Mouse (Mus musculus) liver, adult 2 months (tissue): ENCODE measurements around the gene Pnpla2. TPM values are rescaled to one million over a fixed set of nuclear protein-coding genes. Genes with fewer than 3 reads are reported as not detected.

Experiments
- DNase-seq: peaks from one replicate; pipeline ENCODE4 v3.0.0-alpha.2; 2011; ENCODE audit warnings: low read depth, low spot score; ENCODE audit errors: extremely low read depth
- H3K27ac ChIP-seq: fragments of 200-500 bp; replicated peaks from 2 replicates; pipeline ENCODE4 v1.5.1; 2012; ENCODE audit warnings: low read depth, mild to moderate bottlenecking, control low read depth, inconsistent platforms, low read length; ENCODE audit not compliant: insufficient read depth
- H3K27me3 ChIP-seq: fragments of 200-500 bp; 2 replicates; pipeline ENCODE4 v1.6.1; 2012; ENCODE audit warnings: mild to moderate bottlenecking, moderate library complexity, low read length, inconsistent platforms; ENCODE audit not compliant: control insufficient read depth, insufficient read depth
- H3K36me3 ChIP-seq: fragments of 200-500 bp; 2 replicates; pipeline ENCODE4 v1.6.1; 2012; ENCODE audit warnings: low read length, inconsistent platforms; ENCODE audit not compliant: control insufficient read depth, insufficient read depth
- H3K4me1 ChIP-seq: fragments of 200-500 bp; 2 replicates; pipeline ENCODE4 v1.6.1; 2011; ENCODE audit warnings: low read length; ENCODE audit not compliant: control insufficient read depth, insufficient read depth
- H3K4me3 ChIP-seq: fragments of 200-500 bp; 2 replicates; pipeline ENCODE4 v1.5.1; 2011; ENCODE audit warnings: low read depth, mild to moderate bottlenecking, control low read depth, low read length, moderate library complexity; ENCODE audit not compliant: insufficient read depth
- H3K79me2 ChIP-seq: fragments of 200-500 bp; 2 replicates; pipeline ENCODE4 v1.6.1; 2012; ENCODE audit warnings: inconsistent platforms, mild to moderate bottlenecking, low read length, moderate library complexity; ENCODE audit not compliant: control insufficient read depth, insufficient read depth
- H3K9ac ChIP-seq: fragments of 200-500 bp; 2 replicates; pipeline ENCODE4 v1.6.1; 2012; ENCODE audit warnings: low read depth, mild to moderate bottlenecking, control low read depth, inconsistent platforms, low read length
- CTCF ChIP-seq: fragments of 200-500 bp; IDR thresholded peaks from 2 replicates; pipeline ENCODE4 v1.5.1; 2011; ENCODE audit warnings: low read depth, low read length, control low read depth
- POLR2A ChIP-seq: fragments of 200-500 bp; IDR thresholded peaks from 2 replicates; pipeline ENCODE4 v1.6.1; 2011; ENCODE audit warnings: low read length, control low read depth; ENCODE audit not compliant: insufficient read depth; ENCODE audit errors: extremely low read depth
- WGBS: fragments of 180-500 bp; shearing (Covaris S2); methylation state at CpG from one replicate; pipeline ENCODE4 v1.1.7; 2018; 5-methylcytosine and 5-hydroxymethylcytosine counted together
- polyA plus RNA-seq: library from polyadenylated mRNA; depleted of rRNA; stranded (reverse); fragments of >200 nt; gene quantifications from 2 replicates; pipeline ENCODE4 v1.2.3, GENCODE M21; 2012
- total RNA-seq: library from RNA; depleted of rRNA; stranded (reverse); fragments of >200 nt; gene quantifications from 2 replicates; pipeline ENCODE4 v1.2.3, GENCODE M21; 2014

The Pnpla2 gene
- total and polyA plus RNA-seq, 2 experiments: 22.6 to 84.8 TPM

- DNase-seq: no peak
- H3K4me3 ChIP-seq: no peak overlapping the region
- H3K4me1 ChIP-seq: peaks cover 10% of the 10 kb centered on the region
- WGBS: 81% methylated on average over 6 of the region's 6 CpGs
- TF ChIP-seq POLR2A (no peak), CTCF (no peak)
- no peak overlapping the region for H3K9ac ChIP-seq
- peaks cover 10% of the 10 kb centered on the region for H3K36me3 ChIP-seq
- H3K27me3 ChIP-seq: no peaks in the 10 kb centered on the region
- H3K79me2 ChIP-seq: peaks cover 19% of the 10 kb centered on the region
- no peak overlapping the region for H3K27ac ChIP-seq
These were observed 28.2 kb downstream of the Pnpla2 start for GRCm38 (mm10) chr7:141483114-141483653.

GRCm38 (mm10) chr7:141484186-141485120 lies 29.5 kb downstream of the Pnpla2 start:
- 88% methylated on average over 5 of the region's 5 CpGs for WGBS

GRCm38 (mm10) chr7:141485186-141485585 lies 30.2 kb downstream of the Pnpla2 start:
- DNase-seq: no peak
- 89% methylated on average over 2 of the region's 2 CpGs for WGBS
- peaks cover 16% of the 10 kb centered on the region for H3K36me3 ChIP-seq
- no peak overlapping the region for H3K9ac ChIP-seq
- no peaks in the 10 kb centered on the region for H3K27me3 ChIP-seq
- H3K4me1 ChIP-seq: peaks cover 10% of the 10 kb centered on the region
- TF ChIP-seq POLR2A: no peak
- no peak for TF ChIP-seq CTCF
- H3K4me3 ChIP-seq: no peak overlapping the region
- H3K79me2 ChIP-seq: peaks cover 18% of the 10 kb centered on the region
- no peak overlapping the region for H3K27ac ChIP-seq

More at GRCm38 (mm10) chr7:141484186-141485120, 29.5 kb downstream of the Pnpla2 start:
- Histone ChIP-seq H3K27me3 (no peaks in the 10 kb centered on the region), H3K27ac (no peak overlapping the region), H3K9ac (no peak overlapping the region), H3K4me3 (no peak overlapping the region), H3K36me3 (peaks cover 10% of the 10 kb centered on the region), H3K4me1 (peaks cover 10% of the 10 kb centered on the region), H3K79me2 (peaks cover 18% of the 10 kb centered on the region)
- TF ChIP-seq POLR2A (no peak), CTCF (no peak)
- DNase-seq: no peak

GRCm38 (mm10) chr7:141485606-141486005 lies 30.6 kb downstream of the Pnpla2 start:
- peaks cover 16% of the 10 kb centered on the region for H3K36me3 ChIP-seq
- no peak overlapping the region for H3K27ac ChIP-seq
- H3K9ac ChIP-seq: no peak overlapping the region
- no peaks in the 10 kb centered on the region for H3K27me3 ChIP-seq
- 96% methylated on average over 2 of the region's 2 CpGs for WGBS
- no peak overlapping the region for H3K4me3 ChIP-seq
- H3K79me2 ChIP-seq: peaks cover 18% of the 10 kb centered on the region
- DNase-seq: no peak
- no peak for TF ChIP-seq CTCF
- TF ChIP-seq POLR2A: no peak
- H3K4me1 ChIP-seq: peaks cover 8% of the 10 kb centered on the region

GRCm38 (mm10) chr7:141486239-141486638 lies 31.2 kb downstream of the Pnpla2 start:
- DNase-seq: no peak
- WGBS: 93% methylated on average over 1 of the region's 1 CpGs
- H3K4me1 ChIP-seq: peaks cover 4% of the 10 kb centered on the region
- no peak overlapping the region for H3K27ac ChIP-seq
- H3K79me2 ChIP-seq: peaks cover 13% of the 10 kb centered on the region
- peaks cover 20% of the 10 kb centered on the region for H3K36me3 ChIP-seq
- no peak overlapping the region for H3K9ac ChIP-seq
- TF ChIP-seq POLR2A: no peak
- no peak for TF ChIP-seq CTCF
- H3K27me3 ChIP-seq: no peaks in the 10 kb centered on the region
- H3K4me3 ChIP-seq: no peak overlapping the region
